Mouse (Mus musculus): ENCODE results near the gene Sephs1. TPM values are rescaled to one million over a fixed set of nuclear protein-coding genes. Genes with fewer than 3 reads are reported as not detected.

The Sephs1 gene
- polyA plus RNA-seq, 1 experiment from 2014 or later: 134 TPM

DNA sequence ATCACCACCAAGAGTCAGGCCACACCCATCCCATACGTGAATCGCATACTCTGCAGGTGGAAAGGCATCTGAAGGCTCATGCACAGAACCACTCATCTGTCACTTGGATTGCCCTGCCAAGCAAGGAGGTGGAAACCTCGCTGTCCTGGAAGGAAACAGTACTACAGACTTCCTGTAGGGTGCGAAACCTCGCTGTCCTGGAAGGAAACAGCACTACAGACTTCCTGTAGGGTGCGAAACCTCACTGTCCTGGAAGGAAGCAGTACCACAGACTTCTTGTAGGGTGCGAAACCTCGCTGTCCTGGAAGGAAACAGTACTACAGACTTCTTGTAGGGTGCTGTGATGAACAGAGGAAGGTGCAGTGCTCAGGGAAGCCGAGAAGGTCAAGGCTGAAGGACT, 8.6 kb upstream of the Sephs1 start:
- H3K4me1 ChIP-seq (ENCODE audit: control insufficient read depth, insufficient read depth, low read length): no peaks in the 10 kb centered on the region
- no peaks in the 10 kb centered on the region for H3K27me3 ChIP-seq (ENCODE audit: control insufficient read depth, insufficient read depth, low read length)
- no peak overlapping the region for H3K27ac ChIP-seq (ENCODE audit: low read depth, low read length)
- DNase-seq (ENCODE audit: low spot score, missing footprints): no peak
- no peaks in the 10 kb centered on the region for H3K36me3 ChIP-seq (ENCODE audit: control insufficient read depth, insufficient read depth, low read length)
- no peak overlapping the region for H3K9ac ChIP-seq (ENCODE audit: low read length)
- 80% methylated on average over 9 of the region's 9 CpGs for WGBS
- H3K9me3 ChIP-seq (ENCODE audit: control insufficient read depth, low read length): no peaks in the 10 kb centered on the region
- ATAC-seq (ENCODE audit: low FRiP score): no peak
- no peak overlapping the region for H3K4me3 ChIP-seq (ENCODE audit: low read depth, low read length)
- no peak overlapping the region for H3K4me2 ChIP-seq

DNA sequence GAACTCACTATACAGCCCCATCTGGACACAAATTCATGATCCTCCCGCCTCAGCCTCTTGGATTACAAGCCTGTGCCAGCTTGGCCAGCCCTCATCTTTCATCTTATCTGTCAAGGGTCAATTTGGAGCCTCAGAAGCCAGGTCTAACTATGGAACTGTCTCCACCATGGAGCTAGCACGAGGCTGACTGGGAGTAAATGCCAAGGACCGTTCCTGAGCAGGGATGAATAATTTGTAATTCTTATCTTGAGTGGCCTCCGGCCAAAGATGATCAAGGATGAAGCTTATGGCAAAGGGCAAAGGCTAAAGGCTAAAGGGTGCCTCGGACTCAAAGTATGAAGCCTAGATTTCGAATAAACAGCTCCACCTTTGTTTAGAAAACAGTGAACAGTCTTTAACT, 8.0 kb upstream of the Sephs1 start:
- no peak overlapping the region for H3K4me2 ChIP-seq
- no peak overlapping the region for H3K4me3 ChIP-seq (ENCODE audit: low read depth, low read length)
- H3K27me3 ChIP-seq (ENCODE audit: control insufficient read depth, insufficient read depth, low read length): no peaks in the 10 kb centered on the region
- H3K36me3 ChIP-seq (ENCODE audit: control insufficient read depth, insufficient read depth, low read length): no peaks in the 10 kb centered on the region
- ATAC-seq (ENCODE audit: low FRiP score): no peak
- no peak overlapping the region for H3K27ac ChIP-seq (ENCODE audit: low read depth, low read length)
- 84% methylated on average over 6 of the region's 6 CpGs for WGBS
- no peak for DNase-seq (ENCODE audit: low spot score, missing footprints)
- no peaks in the 10 kb centered on the region for H3K9me3 ChIP-seq (ENCODE audit: control insufficient read depth, low read length)
- no peaks in the 10 kb centered on the region for H3K4me1 ChIP-seq (ENCODE audit: control insufficient read depth, insufficient read depth, low read length)
- no peak overlapping the region for H3K9ac ChIP-seq (ENCODE audit: low read length)

DNA sequence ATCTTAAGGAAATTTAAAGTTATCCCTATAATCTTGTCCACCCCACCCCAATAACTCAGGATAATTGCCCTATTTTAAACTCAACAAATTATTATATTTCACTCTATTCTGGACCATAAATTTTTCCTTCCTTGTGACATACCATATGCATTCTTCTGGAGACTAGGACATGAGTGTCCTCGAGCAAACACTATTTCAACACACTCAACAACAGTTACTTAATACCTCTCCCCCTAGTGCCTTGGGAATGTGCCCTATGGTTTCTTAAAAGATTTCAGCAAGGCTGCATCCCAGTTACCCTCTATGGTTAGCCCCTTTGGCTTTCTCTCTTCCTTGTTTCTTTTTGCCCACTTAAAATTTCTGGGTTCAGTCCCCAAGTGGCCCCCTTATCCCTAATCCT, 6.3 kb upstream of the Sephs1 start:
- H3K36me3 ChIP-seq (ENCODE audit: control insufficient read depth, insufficient read depth, low read length): no peaks in the 10 kb centered on the region
- DNase-seq (ENCODE audit: low spot score, missing footprints) (no peak), ATAC-seq (ENCODE audit: low FRiP score) (no peak)
- 0 out of 2 replicates have a peak, but pooled peaks cover 2% of the 10 kb centered on the region for H3K4me1 ChIP-seq (ENCODE audit: control insufficient read depth, insufficient read depth, low read length)
- no peak overlapping the region for H3K4me2 ChIP-seq
- H3K4me3 ChIP-seq (ENCODE audit: low read depth, low read length): no peak overlapping the region
- WGBS: 82% methylated on average over 1 of the region's 1 CpGs
- no peaks in the 10 kb centered on the region for H3K9me3 ChIP-seq (ENCODE audit: control insufficient read depth, low read length)
- no peaks in the 10 kb centered on the region for H3K27me3 ChIP-seq (ENCODE audit: control insufficient read depth, insufficient read depth, low read length)
- no peak overlapping the region for H3K27ac ChIP-seq (ENCODE audit: low read depth, low read length)
- no peak overlapping the region for H3K9ac ChIP-seq (ENCODE audit: low read length)

DNA sequence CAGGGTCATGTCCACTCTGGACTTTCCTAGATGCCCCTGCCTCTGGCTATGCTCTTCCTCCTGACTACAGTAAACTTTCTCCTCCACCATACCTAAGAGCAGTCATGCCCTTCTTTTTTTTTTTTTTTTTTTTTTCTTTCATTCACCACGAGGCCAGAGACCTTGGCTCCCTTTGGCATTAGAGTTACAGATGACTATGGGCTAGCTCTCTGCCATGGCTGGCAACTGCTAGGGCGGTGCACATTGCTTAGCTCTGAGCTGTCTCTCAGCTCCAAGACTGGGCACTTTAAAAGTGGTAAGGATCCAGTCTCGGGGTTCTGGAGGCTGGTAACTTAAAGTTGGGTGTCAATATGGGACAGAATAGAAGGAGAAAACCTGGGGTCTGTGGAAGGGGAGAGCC, 5.2 kb upstream of the Sephs1 start:
- H3K27me3 ChIP-seq (ENCODE audit: control insufficient read depth, insufficient read depth, low read length): no peaks in the 10 kb centered on the region
- H3K4me3 ChIP-seq (ENCODE audit: low read depth, low read length): no peak overlapping the region
- no peak overlapping the region for H3K27ac ChIP-seq (ENCODE audit: low read depth, low read length)
- WGBS: 71% methylated on average over 3 of the region's 3 CpGs
- no peaks in the 10 kb centered on the region for H3K36me3 ChIP-seq (ENCODE audit: control insufficient read depth, insufficient read depth, low read length)
- peaks cover 9% of the 10 kb centered on the region; the same call in 1 of the 2 replicates for H3K4me1 ChIP-seq (ENCODE audit: control insufficient read depth, insufficient read depth, low read length)
- ATAC-seq (ENCODE audit: low FRiP score) (no peak), DNase-seq (ENCODE audit: low spot score, missing footprints) (no peak)
- H3K9me3 ChIP-seq (ENCODE audit: control insufficient read depth, low read length): no peaks in the 10 kb centered on the region
- H3K9ac ChIP-seq (ENCODE audit: low read length): no peak overlapping the region
- H3K4me2 ChIP-seq: no peak overlapping the region

DNA sequence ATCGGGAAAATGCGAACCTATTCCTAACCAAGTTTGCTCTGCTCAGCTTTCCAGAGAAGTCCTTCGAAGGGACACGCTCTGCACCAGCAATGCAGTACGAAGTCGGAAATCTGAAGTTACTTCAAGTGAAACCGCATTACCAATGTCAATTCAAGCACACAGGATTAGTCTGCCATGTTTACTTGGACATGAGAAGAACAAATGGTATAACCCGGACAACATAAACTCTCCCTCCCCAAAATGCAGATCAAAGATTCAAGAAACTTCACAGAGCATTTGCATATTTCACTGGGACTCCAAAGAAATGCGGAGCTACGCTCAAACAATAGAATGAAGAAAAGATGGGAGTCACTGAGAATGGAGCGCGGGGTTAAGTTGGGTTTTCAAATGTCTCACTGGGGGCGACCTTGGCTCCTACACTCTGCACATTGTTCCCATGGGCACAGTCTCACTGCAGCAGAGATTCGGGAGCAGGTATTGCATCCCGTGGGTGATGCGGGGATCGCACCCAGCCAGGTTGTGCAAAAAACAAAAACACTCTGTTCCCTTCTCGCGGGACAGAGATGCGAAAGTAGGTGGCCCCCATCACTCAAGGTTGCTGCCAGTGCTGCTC, 521 bp upstream of the Sephs1 start:
- peak overlapping the region; percentile 100 for H3K9ac ChIP-seq (ENCODE audit: low read length)
- H3K9me3 ChIP-seq (ENCODE audit: control insufficient read depth, low read length): no peaks in the 10 kb centered on the region
- peak overlapping the region; percentile 84 for H3K4me2 ChIP-seq
- peak overlapping the region; percentile 100 for H3K27ac ChIP-seq (ENCODE audit: low read depth, low read length)
- H3K4me1 ChIP-seq (ENCODE audit: control insufficient read depth, insufficient read depth, low read length): peaks cover 14% of the 10 kb centered on the region; the same call in 1 of the 2 replicates
- ATAC-seq (ENCODE audit: low FRiP score) (peak; percentile 61), DNase-seq (ENCODE audit: low spot score, missing footprints) (peak; percentile 97)
- H3K36me3 ChIP-seq (ENCODE audit: control insufficient read depth, insufficient read depth, low read length): peaks cover 1% of the 10 kb centered on the region; the same call in 1 of the 2 replicates
- WGBS: 2% methylated on average over 20 of the region's 20 CpGs
- H3K4me3 ChIP-seq (ENCODE audit: low read depth, low read length): peak overlapping the region; percentile 89
- H3K27me3 ChIP-seq (ENCODE audit: control insufficient read depth, insufficient read depth, low read length): no peaks in the 10 kb centered on the region

DNA sequence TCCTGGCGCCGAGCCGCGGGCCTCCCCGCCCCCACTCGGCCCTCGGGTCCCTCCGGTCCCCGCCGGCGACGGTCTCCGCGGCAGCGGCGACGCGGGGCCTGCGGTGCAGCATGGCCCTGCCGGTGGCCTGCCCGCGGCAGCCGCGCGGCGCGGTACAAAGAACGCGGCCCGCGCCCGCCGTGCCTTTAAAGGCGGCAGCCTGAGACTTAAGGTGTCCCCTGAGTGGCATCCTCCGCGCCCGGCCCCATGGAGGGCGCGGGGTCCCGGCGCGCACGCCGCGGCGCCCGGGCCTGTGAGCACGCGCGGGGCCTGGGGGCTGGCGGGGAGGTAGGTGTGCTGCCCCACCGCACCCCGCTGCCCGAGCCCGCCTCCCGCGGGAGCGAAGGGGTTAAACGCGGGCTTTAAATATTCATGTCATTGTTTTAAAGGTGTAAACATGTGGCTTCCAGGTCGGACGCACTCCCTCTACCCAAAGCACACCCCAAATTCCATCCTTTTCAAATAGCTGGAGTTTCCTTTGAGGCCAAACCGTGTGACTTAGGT, 956 bp downstream of the Sephs1 start:
- Histone ChIP-seq H3K27me3 (ENCODE audit: control insufficient read depth, insufficient read depth, low read length) (no peaks in the 10 kb centered on the region), H3K4me3 (ENCODE audit: low read depth, low read length) (peak overlapping the region; percentile 89), H3K4me1 (ENCODE audit: control insufficient read depth, insufficient read depth, low read length) (peaks cover 14% of the 10 kb centered on the region; the same call in 1 of the 2 replicates), H3K36me3 (ENCODE audit: control insufficient read depth, insufficient read depth, low read length) (peaks cover 4% of the 10 kb centered on the region; the same call in 1 of the 2 replicates), H3K9ac (ENCODE audit: low read length) (peak overlapping the region; percentile 100), H3K9me3 (ENCODE audit: control insufficient read depth, low read length) (no peaks in the 10 kb centered on the region), H3K4me2 (peak overlapping the region; percentile 84), H3K27ac (ENCODE audit: low read depth, low read length) (peak overlapping the region; percentile 100)
- under 1% methylated on average over 60 of the region's 63 CpGs for WGBS
- ATAC-seq (ENCODE audit: low FRiP score) (peak; percentile 71), DNase-seq (ENCODE audit: low spot score, missing footprints) (peak; percentile 95)

DNA sequence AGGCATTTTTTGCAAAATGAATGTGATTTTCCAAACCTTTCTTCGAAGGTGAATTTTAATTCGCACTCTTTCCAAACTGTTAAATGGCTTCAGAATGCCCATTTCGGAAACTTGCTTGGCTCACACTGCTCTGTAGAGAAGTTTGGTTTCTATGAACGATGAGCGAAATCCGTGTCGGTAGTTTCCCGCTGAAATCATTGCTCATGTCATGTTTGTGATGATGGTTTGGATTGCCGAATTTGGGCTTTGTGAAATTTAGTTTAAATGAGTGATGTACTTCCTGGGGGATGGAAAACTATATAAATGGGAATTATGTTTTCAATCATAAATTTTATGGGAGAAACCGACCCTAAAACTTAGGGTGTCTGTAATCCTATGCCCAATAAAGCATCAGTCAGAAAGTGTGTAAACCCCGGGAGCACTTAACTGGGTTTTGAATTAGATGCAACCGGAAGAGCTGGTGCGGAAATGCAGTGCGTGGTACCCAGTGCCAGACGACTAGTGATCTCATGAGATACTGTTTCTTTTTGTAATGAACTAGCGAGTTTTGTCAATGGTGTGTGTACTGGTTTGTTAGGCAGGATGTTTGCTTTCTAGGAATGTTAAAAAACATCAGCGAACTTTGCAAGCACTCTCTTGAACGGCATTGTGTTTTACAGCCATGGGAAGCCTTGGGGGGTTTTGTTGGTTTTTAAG, 1.8 kb downstream of the Sephs1 start:
- Histone ChIP-seq H3K27ac (ENCODE audit: low read depth, low read length) (peak overlapping the region; percentile 100; the same call in 1 of the 2 replicates), H3K4me3 (ENCODE audit: low read depth, low read length) (peak overlapping the region; percentile 89), H3K36me3 (ENCODE audit: control insufficient read depth, insufficient read depth, low read length) (peaks cover 7% of the 10 kb centered on the region; the same call in 1 of the 2 replicates), H3K27me3 (ENCODE audit: control insufficient read depth, insufficient read depth, low read length) (no peaks in the 10 kb centered on the region), H3K9ac (ENCODE audit: low read length) (peak overlapping the region; percentile 100), H3K9me3 (ENCODE audit: control insufficient read depth, low read length) (no peaks in the 10 kb centered on the region), H3K4me1 (ENCODE audit: control insufficient read depth, insufficient read depth, low read length) (peaks cover 14% of the 10 kb centered on the region; the same call in 1 of the 2 replicates), H3K4me2 (peak overlapping the region; percentile 84)
- peak; percentile 90 for DNase-seq (ENCODE audit: low spot score, missing footprints)
- 3% methylated on average over 18 of the region's 18 CpGs for WGBS
- ATAC-seq (ENCODE audit: low FRiP score): no peak

DNA sequence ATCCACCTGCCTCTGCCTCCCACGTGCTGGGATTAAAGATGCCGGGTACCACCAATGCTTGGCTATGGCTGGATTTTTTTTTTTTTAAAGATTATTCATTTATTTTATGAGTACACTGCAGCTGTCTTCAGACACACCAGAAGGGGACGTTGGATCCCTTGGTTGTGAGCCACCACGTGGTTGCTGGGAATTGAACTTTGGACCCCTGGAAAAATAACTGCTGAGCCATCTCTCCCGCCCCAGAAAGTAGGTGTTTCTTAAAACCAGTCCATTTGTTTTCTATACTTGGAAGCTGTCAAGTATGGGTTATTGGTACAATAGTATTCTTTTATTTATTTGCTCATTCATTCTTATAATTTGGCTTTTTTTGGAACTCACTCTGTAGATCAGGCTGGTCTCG, 5.5 kb downstream of the Sephs1 start:
- no peaks in the 10 kb centered on the region for H3K9me3 ChIP-seq (ENCODE audit: control insufficient read depth, low read length)
- ATAC-seq (ENCODE audit: low FRiP score) (no peak), DNase-seq (ENCODE audit: low spot score, missing footprints) (no peak)
- peaks cover 14% of the 10 kb centered on the region; the same call in 1 of the 2 replicates for H3K36me3 ChIP-seq (ENCODE audit: control insufficient read depth, insufficient read depth, low read length)
- 0 out of 2 replicates have a peak, but pooled peaks cover 5% of the 10 kb centered on the region for H3K4me1 ChIP-seq (ENCODE audit: control insufficient read depth, insufficient read depth, low read length)
- H3K4me2 ChIP-seq: no peak overlapping the region
- 93% methylated on average over 6 of the region's 6 CpGs for WGBS
- H3K27ac ChIP-seq (ENCODE audit: low read depth, low read length): no peak overlapping the region
- no peak overlapping the region for H3K4me3 ChIP-seq (ENCODE audit: low read depth, low read length)
- H3K27me3 ChIP-seq (ENCODE audit: control insufficient read depth, insufficient read depth, low read length): no peaks in the 10 kb centered on the region
- H3K9ac ChIP-seq (ENCODE audit: low read length): no peak overlapping the region

DNA sequence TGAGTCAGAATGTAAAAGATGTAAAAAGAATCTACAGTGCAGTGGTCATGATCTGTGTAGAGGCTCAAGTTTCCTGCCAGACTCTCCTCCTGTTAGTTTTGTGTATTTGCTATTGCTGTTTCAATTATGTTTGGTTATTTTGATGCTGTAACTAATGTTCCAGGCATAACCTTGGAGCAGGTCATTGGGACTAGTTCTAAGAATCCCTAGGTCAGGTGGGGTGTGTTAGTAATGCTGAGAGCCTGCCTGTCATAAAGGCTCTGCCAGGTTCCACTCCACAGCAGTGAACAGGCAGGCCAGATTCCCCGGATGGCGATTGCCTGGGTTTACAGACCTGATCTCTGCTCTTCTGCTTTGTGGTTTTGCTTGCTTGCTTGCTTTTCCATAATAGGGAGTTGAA, 14.2 kb downstream of the Sephs1 start:
- Histone ChIP-seq H3K9me3 (ENCODE audit: control insufficient read depth, low read length) (no peaks in the 10 kb centered on the region), H3K36me3 (ENCODE audit: control insufficient read depth, insufficient read depth, low read length) (peaks cover 36% of the 10 kb centered on the region), H3K27me3 (ENCODE audit: control insufficient read depth, insufficient read depth, low read length) (no peaks in the 10 kb centered on the region), H3K9ac (ENCODE audit: low read length) (no peak overlapping the region), H3K4me3 (ENCODE audit: low read depth, low read length) (no peak overlapping the region), H3K27ac (ENCODE audit: low read depth, low read length) (no peak overlapping the region), H3K4me1 (ENCODE audit: control insufficient read depth, insufficient read depth, low read length) (no peaks in the 10 kb centered on the region), H3K4me2 (no peak overlapping the region)
- ATAC-seq (ENCODE audit: low FRiP score) (no peak), DNase-seq (ENCODE audit: low spot score, missing footprints) (no peak)
- WGBS: 86% methylated on average over 2 of the region's 2 CpGs

All from midbrain, embryonic 11.5 days (tissue).